Mouse (Mus musculus): ENCODE measurements around the gene Glra2.
"Not testable (repeated sequence)": the region's sequence is repeated elsewhere in the genome, so short reads cannot be mapped to it uniquely, and the experiment has no call there.

Glra2 gene

DNA sequence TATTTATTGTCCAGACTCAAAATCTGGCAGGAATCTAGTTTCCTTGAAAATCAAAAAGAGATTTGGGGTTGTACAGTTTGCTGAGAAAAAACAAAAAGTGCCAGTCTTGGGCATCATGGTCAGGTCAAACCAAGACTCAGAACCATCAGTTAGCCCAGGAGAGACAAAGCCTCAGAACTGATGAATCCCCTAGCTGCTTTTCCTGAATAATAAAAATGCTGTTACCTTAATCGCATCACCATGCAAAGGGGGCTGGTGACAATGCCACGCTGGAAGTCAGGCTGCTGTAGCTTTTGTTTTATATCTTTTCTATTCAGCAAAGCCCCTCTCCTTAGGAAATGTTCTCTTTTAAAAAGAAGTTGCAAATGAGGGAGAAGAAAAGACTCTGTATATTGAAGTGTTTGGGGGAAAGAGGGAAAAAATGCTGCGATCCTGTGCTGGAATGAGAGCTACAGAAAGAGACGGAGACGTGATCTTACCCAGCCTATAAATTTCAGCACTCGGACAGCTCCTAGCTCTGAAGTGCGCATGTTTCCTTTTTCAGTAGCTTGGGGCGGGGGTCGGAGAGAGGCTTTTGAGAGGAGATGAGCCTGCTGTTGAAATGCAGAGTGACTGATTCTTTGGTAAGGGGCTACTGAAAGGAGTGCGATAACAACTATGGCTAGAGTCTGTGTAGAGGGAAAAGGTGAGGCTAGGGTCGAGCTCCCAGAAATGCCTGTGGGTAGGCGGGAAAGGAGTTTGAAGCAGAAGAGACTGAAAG lies at the start of gene Glra2:
TSS of gene Glra2 (minus strand) at position 455 of the 760 bp plus-strand sequence.
- peak; percentile 4 for DNase-seq (ENCODE audit: low read depth, low spot score)

DNA sequence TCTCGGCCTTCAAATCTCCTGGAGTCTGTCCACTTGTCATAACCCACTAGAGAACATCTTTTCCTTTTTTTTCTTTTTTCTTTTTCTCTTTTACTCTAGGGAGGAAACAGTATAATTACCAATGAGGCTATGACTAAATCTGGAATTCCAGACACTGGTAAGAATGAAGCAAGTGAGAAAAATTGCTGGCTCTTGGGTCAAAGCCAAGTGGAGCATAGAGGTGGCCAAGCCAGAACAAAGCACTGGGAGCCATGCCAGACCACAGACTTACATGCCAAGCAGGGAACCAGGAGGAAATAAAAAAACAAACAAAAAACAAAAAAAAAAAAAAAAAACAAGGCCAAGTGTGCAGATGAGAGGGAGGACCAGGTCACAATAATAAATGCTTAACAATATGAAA lies 35.6 kb upstream of the Glra2 start:
- DNase-seq (ENCODE audit: low read depth, low spot score): no peak

DNA sequence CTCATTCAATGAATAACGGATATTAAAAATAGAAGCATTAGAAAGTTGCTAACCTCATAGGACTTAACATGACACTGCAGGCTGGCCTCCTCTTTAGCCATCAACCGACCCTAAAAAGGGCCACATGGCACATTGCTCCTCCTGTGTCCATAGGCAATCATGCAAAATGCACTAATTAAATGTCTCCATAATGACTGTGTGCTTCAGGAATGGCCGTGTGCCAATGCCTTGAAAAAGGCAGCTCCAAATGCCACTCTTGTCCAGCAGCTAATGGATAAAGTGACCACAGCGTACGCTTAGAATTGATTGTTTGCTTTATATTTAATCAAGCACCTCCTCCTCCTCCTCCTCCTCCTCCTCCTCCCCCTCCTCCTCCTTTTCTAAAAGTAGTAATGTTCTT lies 17.4 kb upstream of the Glra2 start:
- no peak for DNase-seq (ENCODE audit: low read depth, low spot score)

DNA sequence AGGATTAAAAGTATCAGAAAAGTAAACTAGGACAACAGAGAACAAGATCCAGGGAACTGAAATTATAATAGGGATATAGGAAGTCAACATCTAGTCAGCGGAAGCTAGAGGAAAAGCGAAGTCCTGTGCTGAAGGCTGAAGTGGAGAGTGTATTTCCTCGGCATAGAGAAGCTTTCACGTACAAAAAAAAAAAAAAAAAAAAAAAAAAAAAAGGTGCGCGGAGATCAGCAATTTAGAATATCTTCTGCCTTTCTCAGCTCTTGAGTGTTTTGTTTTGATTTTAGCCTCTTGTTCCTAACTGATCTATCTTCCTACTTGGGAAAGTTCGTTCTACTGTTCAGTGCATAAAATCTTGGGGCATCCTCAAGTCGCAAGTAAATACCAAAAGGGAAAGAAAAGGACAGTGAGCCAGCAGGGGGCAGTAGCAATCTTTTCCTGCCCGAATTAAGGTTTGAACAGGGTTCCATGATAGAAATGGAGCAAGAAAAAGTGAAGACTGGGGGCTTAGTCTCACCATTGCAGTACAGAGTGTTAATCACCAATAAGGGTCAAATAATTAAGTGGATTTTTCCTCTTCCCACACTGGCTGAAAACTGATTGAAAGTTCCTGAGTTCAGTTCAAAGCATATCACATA lies 623 bp upstream of the Glra2 start:
- peak; percentile 5 for DNase-seq (ENCODE audit: low read depth, low spot score)

DNA sequence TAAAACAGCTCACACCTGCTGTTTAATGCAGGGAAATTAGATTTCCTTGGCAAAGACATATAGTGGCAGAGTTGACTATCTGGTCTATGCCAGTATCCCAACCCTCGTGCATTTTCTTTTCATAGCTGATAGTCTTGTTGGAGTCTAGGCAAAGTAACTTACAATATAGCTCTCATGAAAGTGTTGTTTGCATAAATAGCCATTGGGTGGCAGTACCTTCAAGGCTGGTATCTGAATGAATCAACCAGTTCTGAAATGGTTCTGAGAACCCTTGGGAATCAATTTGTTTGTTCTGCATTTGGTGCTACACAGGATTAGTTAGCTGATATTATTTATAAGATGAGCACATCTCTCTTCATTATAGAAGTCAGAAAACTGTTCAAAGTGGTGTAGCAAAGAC lies 133.6 kb downstream of the Glra2 start:
- no peak for DNase-seq (ENCODE audit: low read depth, low spot score)

DNA sequence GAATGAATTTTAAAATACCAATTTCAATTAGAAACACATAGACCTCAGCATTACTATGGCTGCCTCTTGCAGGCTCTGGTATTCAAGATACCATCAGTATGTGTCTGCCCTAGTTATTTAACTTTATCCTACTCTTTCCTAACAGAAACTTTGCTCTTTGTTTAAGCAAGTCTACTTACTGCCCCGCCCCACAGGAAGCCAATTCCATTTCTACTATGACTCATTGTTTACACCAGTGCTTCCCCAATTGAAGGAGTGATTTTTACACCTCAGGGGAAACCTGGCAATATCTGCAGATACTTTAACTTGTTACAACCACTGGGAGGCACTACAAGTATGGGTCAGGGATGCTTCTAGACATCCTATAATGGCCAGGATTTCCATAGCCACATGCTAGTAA lies 136.0 kb downstream of the Glra2 start:
- DNase-seq (ENCODE audit: low read depth, low spot score): no peak

DNA sequence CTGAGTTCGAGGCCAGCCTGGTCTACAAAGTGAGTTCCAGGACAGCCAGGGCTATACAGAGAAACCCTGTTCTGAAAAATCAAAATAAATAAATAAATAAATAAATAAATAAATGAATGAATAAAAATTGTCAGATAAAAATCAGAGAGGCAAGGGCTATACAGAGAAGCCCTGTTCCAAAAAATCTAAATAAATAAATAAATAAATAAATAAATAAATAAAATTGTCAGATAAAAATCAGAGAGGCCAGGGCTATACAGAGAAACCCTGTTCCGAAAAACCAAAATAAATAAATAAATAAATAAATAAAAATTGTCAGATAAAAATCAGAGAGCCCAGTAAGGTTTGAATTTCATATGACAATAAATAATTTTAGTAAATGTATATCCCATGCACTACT lies 144.2 kb downstream of the Glra2 start:
- DNase-seq (ENCODE audit: low read depth, low spot score): not testable (repeated sequence)

DNA sequence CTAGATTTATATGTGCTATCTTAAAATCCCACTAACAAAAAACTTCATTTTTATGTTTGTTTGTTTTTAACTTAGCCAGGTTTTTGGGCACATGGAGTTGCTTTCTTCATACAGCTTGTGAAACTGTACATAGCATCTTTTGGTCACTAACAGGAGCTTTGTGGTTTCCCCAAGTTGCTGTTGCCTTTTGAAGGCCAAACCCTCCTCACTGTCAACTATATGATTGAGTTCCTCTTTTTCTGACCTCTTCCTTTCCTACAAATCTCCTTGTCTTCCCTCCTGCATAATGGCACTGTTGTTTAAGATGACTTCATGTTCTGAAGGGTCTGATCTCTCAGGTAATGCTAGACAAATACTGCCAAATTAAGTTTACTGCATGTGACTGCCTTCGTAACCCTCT lies 170.6 kb downstream of the Glra2 start:
- DNase-seq (ENCODE audit: low read depth, low spot score): no peak

DNA sequence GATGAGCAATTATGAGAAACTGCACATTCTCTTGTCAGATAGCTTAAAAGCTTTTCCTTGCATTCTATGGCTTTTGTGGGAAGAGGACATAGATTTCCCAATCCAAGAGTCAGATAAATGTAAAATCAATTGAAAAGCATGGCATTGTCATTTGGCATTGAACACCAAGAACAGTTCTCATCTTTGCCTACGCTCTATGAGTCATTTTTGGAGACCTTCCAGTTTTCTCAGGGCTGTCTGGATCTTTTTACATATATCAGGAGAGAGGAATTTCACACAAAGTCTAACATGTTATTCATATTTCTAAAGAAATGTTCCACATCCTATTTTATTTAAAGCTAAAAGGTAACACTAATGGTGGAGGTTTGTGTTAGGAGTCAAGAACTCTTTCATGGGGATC lies 223.0 kb downstream of the Glra2 start:
- DNase-seq (ENCODE audit: low read depth, low spot score): no peak

Measured in retina, postnatal 7 days (tissue).